Mouse (Mus musculus): Measurements from ENCODE around the gene Nxpe3. TPM values are rescaled to one million over a fixed set of nuclear protein-coding genes. Genes with fewer than 3 reads are reported as not detected.

Gene Nxpe3
- total and polyA plus RNA-seq, 3 experiments: 2.7 to 4.3 TPM; not detected in 1

DNA sequence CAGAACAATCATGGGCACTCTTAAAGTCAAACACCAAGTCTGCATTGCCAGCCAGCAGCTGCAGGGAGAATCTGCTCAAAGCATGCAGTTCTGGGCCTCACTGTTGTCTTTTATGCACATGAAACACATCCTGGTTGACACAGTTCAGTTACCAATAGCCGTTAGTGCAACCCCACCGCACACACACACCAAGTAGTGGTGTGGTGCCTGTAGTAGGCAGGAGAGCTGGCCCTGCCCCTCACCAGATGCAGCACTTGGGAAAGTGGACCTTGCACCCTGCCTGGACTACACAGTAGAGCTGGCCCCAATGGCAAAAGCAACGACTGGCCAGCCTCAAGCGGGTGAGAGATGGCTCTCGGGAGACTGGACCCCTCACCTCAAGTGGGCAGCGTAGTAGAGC is 44.6 kb upstream of the Nxpe3 start:
- peaks cover 0 to 4% of the 10 kb centered on the region in 2 experiments; a peak in 1 of 4 replicates for H3K4me1 ChIP-seq (ENCODE audit: control insufficient read depth in 1 of 2, insufficient read depth in 2 of 2, low read length in 2 of 2)
- H3K9ac ChIP-seq (ENCODE audit: control insufficient read depth, low read depth, low read length, poor library complexity, severe bottlenecking): no peak overlapping the region
- no peaks in the 10 kb centered on the region for H3K27me3 ChIP-seq (ENCODE audit: control insufficient read depth in 1 of 2, insufficient read depth in 2 of 2, low read length in 2 of 2)
- H3K9me3 ChIP-seq (replicated peaks; ENCODE audit: insufficient read depth, low read length): no peaks in the 10 kb centered on the region
- TF ChIP-seq NRF1 (IDR thresholded peaks at IDR 0.05; ENCODE audit: insufficient read depth, low read depth, low read length, poor library complexity, severe bottlenecking): no peak
- no peak for TF ChIP-seq CHD2 (IDR thresholded peaks at IDR 0.05; ENCODE audit: low read length)
- TF ChIP-seq POLR2A (IDR thresholded peaks at IDR 0.05; ENCODE audit: control insufficient read depth in 1 of 2, insufficient read depth in 1 of 2, low read depth in 1 of 2, low read length in 2 of 2, poor library complexity in 1 of 2): no peak
- H3K27ac ChIP-seq (ENCODE audit: control insufficient read depth, low read depth, low read length): no peak overlapping the region
- no peak overlapping the region for H3K4me3 ChIP-seq (ENCODE audit: control insufficient read depth in 1 of 2, insufficient read depth in 1 of 2, low read depth in 2 of 2, low read length in 2 of 2)
- DNase-seq (ENCODE audit: low read depth, low spot score): no peak
- H3K36me3 ChIP-seq (ENCODE audit: control insufficient read depth in 1 of 2, insufficient read depth in 2 of 2, low read length in 2 of 2): peaks cover 0 to 5% of the 10 kb centered on the region in 2 experiments; a peak in 1 of 4 replicates
- H3K79me2 ChIP-seq (ENCODE audit: control insufficient read depth, insufficient read depth, low read length, poor library complexity): no peaks in the 10 kb centered on the region

DNA sequence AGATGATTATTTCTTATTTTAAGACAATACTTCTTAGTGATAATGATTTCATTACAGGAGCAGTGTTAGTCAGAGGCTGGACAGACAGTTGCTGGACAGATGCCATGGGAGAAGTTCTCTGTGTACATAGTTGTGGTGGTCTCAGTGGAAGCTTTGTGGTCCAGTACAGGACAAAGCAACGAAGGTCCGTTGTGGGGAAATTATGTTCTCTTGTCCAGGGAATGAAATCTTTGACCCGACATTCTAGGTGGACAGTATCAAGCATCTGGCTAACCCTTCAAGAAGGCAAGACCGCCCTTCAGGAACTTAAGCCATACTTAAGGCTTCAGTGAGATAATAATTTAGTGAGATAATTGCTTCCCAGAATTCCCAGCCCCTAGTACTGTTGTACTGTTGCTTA is 43.7 kb upstream of the Nxpe3 start:
- H3K9ac ChIP-seq (ENCODE audit: control insufficient read depth, low read depth, low read length, poor library complexity, severe bottlenecking): no peak overlapping the region
- H3K4me1 ChIP-seq (ENCODE audit: control insufficient read depth in 1 of 2, insufficient read depth in 2 of 2, low read length in 2 of 2): peaks cover 0 to 4% of the 10 kb centered on the region in 2 experiments; a peak in 1 of 4 replicates
- no peak overlapping the region for H3K27ac ChIP-seq (ENCODE audit: control insufficient read depth, low read depth, low read length)
- H3K4me3 ChIP-seq (ENCODE audit: control insufficient read depth in 1 of 2, insufficient read depth in 1 of 2, low read depth in 2 of 2, low read length in 2 of 2): no peak overlapping the region
- no peak for DNase-seq (ENCODE audit: low read depth, low spot score)
- TF ChIP-seq ZKSCAN1 (IDR thresholded peaks at IDR 0.05; ENCODE audit: low read depth, low read length) (no peak), GABPA (IDR thresholded peaks at IDR 0.05; ENCODE audit: low read depth, low read length) (no peak), MAFK (IDR thresholded peaks at IDR 0.05; ENCODE audit: borderline replicate concordance, low read depth, low read length) (no peak), MEF2A (IDR thresholded peaks at IDR 0.05; ENCODE audit: extremely low read depth, insufficient replicate concordance, low read depth, low read length, poor library complexity, severe bottlenecking) (no peak), POLR2A (IDR thresholded peaks at IDR 0.05; ENCODE audit: control insufficient read depth in 1 of 2, insufficient read depth in 1 of 2, low read depth in 1 of 2, low read length in 2 of 2, poor library complexity in 1 of 2) (no peak), POLR2AphosphoS5 (IDR thresholded peaks at IDR 0.05; ENCODE audit: borderline replicate concordance, low read depth, low read length) (no peak), USF2 (IDR thresholded peaks at IDR 0.05; ENCODE audit: borderline replicate concordance in 1 of 2, insufficient read depth in 1 of 2, low read depth in 1 of 2, low read length in 2 of 2) (no peak), JUND (IDR thresholded peaks at IDR 0.05; ENCODE audit: low read depth, low read length) (no peak), ZMIZ1 (IDR thresholded peaks at IDR 0.05; ENCODE audit: low read depth, low read length) (no peak), TCF12 (IDR thresholded peaks at IDR 0.05; ENCODE audit: low read depth, low read length) (no peak), MYC (IDR thresholded peaks at IDR 0.05; ENCODE audit: low read depth, low read length) (no peak), CHD1 (IDR thresholded peaks at IDR 0.05; ENCODE audit: low read depth, low read length) (no peak), MYB (IDR thresholded peaks at IDR 0.05; ENCODE audit: low read depth, low read length) (no peak), ELF1 (IDR thresholded peaks at IDR 0.05; ENCODE audit: low read depth, low read length) (no peak), EP300 (IDR thresholded peaks at IDR 0.05; ENCODE audit: low read depth in 1 of 2, low read length in 2 of 2) (no peak), E2F4 (IDR thresholded peaks at IDR 0.05; ENCODE audit: borderline replicate concordance, low read depth, low read length) (no peak), SMC3 (IDR thresholded peaks at IDR 0.05; ENCODE audit: low read depth, low read length) (no peak), POLR2AphosphoS2 (IDR thresholded peaks at IDR 0.05; ENCODE audit: low read length) (no peak), KAT2A (conservative IDR thresholded peaks at IDR 0.05; ENCODE audit: low read depth, low read length) (no peak), TBP (IDR thresholded peaks at IDR 0.05; ENCODE audit: low read depth, low read length) (no peak)
- peaks cover 3% of the 10 kb centered on the region; the same call in 1 of the 2 replicates for H3K79me2 ChIP-seq (ENCODE audit: control insufficient read depth, insufficient read depth, low read length, poor library complexity)
- no peaks in the 10 kb centered on the region for H3K27me3 ChIP-seq (ENCODE audit: control insufficient read depth in 1 of 2, insufficient read depth in 2 of 2, low read length in 2 of 2)
- peaks cover 0 to 5% of the 10 kb centered on the region in 2 experiments; a peak in 1 of 4 replicates for H3K36me3 ChIP-seq (ENCODE audit: control insufficient read depth in 1 of 2, insufficient read depth in 2 of 2, low read length in 2 of 2)
- no peaks in the 10 kb centered on the region for H3K9me3 ChIP-seq (replicated peaks; ENCODE audit: insufficient read depth, low read length)
